Mouse (Mus musculus) telencephalon, adult 2 months (tissue): ENCODE data around the gene Vwce.

Source experiments
- DNase-seq: peaks from one replicate; pipeline ENCODE4 v3.0.0-alpha.2; 2011; ENCODE audit warnings: low read depth, low spot score

Vwce gene

GRCm38 (mm10) chr19:10691121-10691520 is 57.1 kb downstream of the Vwce start:
- no peak for DNase-seq

GRCm38 (mm10) chr19:10691660-10692059 is 57.6 kb downstream of the Vwce start:
- no peak for DNase-seq

GRCm38 (mm10) chr19:10692361-10692760 is 58.3 kb downstream of the Vwce start:
- no peak for DNase-seq

DNA sequence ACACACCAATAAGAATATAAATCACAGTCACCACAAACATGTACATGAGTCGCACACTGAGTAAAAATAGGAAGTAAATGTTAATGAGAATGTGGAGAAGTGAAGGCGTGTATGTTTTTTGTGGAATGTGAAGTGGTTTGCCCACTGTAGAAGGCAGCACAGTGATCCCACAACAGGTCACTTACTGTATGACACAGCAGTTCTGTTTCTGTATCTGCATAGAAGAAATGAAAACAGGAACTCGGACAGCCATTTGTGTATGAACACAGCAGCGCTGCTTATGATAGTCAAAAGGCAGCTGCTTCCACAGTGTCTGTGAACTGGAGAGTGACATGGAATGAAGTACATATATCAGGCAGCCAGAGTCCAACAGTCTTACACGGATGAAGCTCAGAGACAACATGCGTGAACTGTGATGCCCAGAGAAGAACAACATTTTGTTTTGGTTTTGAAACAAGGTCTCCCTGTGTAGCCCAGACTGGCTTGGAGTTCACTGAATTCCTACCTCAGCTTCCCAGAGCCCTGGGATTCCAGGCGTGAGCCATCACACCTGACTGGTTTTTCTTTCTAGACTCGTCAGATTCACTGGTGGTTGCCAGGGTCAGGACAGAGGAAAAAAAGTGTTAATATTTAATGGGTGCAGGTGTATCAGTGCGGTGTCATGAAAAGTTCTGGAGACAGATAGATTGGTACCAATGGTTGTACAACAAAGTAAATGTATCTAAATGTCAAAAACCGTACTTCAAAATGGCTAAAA is 60.1 kb downstream of the Vwce start:
- DNase-seq = no peak

DNA sequence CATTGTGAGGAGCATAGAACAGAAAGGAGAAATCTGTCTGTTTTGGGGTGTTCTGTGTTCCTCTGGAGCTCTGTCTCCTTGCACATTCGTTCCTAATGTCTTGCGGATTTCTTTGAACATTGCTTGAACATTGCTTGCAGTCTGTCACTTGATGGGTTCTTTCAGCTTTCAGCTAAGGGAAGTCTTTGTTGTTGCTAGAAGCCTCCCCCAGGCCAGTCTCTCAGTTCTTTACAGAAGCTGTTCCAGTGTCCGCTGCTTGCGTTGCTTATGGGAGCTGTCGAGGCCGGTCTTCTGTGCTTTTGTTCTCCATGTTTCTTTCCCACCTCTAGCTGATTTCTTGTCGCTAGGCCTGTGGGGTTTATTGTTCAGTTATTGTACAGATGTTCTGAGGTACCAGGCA is 61.8 kb downstream of the Vwce start:
- no peak for DNase-seq

GRCm38 (mm10) chr19:10698131-10698991 is 64.3 kb downstream of the Vwce start:
- DNase-seq = no peak

GRCm38 (mm10) chr19:10699851-10700250 is 65.8 kb downstream of the Vwce start:
- no peak for DNase-seq

DNA sequence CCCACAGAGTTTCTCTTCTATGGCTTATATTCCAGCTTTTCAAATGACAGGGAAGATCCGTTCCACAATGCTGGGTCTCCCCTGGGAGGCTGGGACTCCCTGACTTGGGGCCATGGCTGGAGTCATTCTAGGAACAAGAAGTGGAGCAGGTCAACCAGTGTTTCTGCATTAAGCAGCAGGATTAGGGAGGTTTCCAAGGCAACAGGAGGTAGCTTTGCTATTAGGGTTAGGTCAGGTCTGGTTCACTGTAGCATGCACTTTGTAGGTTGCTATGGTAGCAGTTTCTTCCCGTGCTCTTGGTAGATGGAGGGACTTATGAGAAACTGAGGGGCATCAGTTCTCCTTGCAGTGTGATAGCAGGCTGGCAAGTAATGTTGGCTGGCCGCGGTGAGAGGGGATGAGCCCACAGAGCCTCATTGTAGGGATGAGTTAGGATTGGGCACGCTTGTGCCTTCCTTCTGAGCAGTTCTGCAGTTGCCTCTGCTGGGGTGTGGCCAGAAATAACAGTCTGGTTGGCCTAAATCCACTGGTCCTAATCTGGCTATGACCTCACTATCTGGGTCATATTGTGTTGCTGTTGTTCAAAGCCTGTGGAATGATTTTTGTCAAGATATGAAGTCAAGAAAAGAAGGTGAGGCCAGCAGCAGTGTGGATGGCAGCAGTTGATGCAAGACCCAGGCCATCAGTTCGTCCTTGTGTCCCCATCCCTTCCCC is 67.2 kb downstream of the Vwce start:
- no peak for DNase-seq

DNA sequence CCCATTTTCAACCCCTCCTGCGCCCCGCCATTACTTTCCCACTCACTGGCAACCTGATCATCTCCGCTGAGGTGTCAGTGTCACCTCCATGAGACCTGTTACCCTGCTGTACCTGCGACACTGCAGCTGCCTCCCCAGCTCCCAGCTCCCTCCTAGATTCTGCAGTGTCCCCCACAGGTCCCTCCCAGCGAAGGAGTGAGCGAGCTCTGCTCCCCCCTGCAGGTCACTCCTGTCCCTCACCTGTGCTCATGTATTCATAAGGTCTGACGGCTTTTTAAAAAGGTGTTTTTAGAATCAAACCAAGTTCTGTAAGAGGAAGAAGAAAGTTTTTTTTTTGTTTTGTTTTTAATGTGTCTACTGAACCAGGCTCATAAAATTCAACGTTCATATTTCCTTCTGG is 68.1 kb downstream of the Vwce start:
- no peak for DNase-seq

DNA sequence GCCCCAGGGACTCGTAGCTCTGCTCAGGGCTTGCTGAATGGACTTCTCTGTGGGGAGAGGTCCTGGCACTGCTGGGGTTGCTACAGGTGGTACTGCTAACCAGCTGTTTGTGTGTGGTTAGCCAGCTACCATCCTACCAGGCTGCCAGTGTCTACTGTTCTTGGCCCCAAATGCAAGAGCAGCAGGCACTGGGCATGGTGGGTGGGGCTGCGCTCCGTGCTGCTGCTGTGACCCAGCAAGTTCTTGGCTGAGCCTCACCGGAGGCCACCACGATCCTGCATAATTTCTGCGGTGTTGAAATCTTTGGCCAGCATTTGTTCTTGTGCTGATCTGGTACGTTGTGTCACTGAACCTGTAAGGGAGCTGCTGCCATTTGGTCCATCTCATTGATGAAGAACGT is 69.5 kb downstream of the Vwce start:
- DNase-seq = no peak

GRCm38 (mm10) chr19:10707087-10707875 is 73.3 kb downstream of the Vwce start:
- no peak for DNase-seq

GRCm38 (mm10) chr19:10707881-10708280 is 73.9 kb downstream of the Vwce start:
- DNase-seq = no peak

DNA sequence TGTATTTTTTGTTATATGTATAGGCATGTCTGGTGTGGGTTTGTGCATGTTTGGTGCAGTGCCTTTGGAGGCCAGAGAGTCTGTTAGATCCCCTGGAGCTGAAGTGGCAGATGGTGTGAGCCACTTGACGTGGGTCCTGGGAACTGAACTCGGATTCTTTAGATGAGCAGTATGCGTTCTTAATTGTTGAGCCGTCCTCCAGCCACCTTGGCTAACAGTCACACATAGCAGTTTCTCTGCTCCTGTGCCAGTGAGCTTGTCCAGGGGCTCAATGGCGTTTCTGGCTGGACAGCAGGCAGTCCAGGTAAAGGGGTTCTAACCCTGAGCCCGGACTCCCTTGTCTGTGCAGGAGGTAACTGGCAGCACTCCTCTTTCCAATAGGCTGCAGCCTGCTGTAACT is 74.9 kb downstream of the Vwce start:
- no peak for DNase-seq

- peak; percentile 92 for DNase-seq
These were observed 75.5 kb downstream of the Vwce start for GRCm38 (mm10) chr19:10709360-10710087.

DNA sequence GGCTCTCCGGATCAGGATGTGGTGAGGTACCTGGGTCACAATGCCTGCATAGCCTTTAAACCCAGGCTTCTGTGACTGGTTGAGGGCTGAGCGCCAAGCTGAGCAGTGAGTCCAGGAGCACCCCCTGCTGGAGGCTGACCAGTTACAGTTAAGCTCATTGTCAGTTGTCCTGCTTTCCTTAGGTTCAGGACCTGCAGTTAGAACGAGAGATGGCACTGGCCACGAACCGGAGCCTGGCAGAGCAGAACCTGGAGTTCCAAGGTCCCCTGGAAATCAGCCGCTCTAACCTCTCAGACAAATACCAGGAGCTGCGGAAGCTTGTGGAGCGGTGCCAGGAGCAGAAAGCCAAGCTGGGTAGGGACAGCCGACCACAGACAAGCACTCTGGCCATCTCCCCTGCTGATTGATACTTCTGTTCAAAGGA is 76.1 kb downstream of the Vwce start:
- DNase-seq = no peak

- DNase-seq = no peak
These were observed 76.7 kb downstream of the Vwce start for GRCm38 (mm10) chr19:10710751-10711150.

GRCm38 (mm10) chr19:10712194-10712593 is 78.2 kb downstream of the Vwce start:
- DNase-seq = no peak

DNA sequence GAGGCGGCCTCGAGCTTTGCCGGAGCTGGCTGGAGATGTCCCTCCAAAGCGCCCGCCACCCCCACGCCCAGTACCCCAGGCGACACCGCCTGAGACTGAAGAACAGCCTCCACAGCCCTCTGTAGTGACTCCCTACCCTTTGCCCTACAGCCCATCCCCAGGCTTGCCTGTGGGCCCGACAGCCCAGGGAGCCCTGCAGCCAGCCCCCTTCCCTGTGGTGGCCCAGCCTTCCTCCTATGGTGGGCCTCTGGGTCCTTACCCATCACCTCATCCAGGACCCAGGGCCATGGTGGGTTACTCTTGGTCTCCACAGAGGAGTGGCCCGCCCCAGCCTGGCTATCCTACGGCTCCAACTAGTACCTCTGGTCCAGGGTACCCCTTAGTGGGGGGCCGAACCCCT is 78.6 kb downstream of the Vwce start:
- no peak for DNase-seq

DNA sequence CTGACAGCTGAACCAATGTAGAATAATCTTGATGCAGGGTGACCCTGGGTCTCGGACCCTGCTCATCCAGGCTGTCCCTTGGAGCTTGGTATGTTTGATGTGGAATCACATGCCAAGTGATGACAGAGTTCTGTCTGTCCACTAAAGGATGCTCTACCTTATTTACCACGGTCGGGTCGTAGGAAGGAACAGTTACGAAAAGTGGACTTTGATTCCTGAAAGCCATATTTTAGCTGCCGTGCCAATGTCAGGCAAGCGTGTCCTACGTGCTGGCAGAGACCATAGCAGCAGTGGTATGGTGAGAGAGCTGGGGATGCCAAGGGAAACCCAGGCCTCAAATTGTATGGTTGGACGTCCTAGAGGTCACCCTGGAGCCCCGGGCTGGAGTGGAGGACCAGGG is 79.5 kb downstream of the Vwce start:
- DNase-seq = no peak

DNA sequence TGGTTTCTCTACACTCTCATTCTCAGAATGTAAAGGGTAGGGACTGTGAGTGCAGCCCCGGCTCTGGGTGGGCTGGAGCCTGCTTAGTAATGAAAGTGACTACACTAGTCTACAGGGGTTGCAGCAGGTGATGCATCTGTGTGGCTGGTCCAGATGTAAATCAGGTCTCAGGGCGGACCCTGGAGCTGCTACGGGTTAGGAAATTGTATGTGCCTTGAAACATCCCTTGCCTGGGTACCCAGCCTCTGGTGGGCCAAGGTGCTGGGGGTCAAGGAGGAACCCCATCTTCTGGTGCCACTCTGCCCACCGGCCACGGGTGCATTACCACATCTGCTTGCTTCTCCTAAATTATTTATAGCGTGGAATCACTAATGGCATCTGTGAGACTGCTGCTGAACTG is 80.2 kb downstream of the Vwce start:
- DNase-seq = no peak
